Mouse (Mus musculus): ENCODE measurements around the gene Sox14. TPM values are rescaled to one million over a fixed set of nuclear protein-coding genes. Genes with fewer than 3 reads are reported as not detected.

Sox14 gene
- total RNA-seq, 2 experiments from 2014 or later, result not detected

DNA sequence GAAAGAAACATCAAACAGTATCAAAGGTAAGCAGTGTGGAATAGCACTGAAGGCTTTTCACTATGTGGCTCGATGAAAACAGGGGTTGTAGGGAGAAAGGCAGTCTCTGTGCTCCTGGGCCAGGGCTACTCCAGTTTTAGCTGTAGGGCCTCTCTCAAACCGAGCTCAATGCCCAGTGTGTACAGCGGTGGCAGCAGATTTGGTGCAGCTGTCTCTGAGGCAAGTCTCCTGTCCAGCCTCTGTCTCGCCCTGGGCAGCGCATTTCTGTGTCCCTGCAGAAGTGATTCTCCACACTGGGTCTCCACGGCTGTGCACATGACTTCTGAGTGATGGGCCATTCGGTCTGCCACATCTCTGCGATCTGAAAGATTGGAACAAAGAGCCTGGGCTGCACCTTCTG, 27.6 kb downstream of the Sox14 start:
- no peak for DNase-seq

- peak; percentile 8 for DNase-seq
Measured at GRCm38 (mm10) chr9:99846820-99847219, 29.1 kb downstream of the Sox14 start.

GRCm38 (mm10) chr9:99839367-99839766, 36.6 kb downstream of the Sox14 start:
- DNase-seq, result no peak

- no peak for DNase-seq
Measured at GRCm38 (mm10) chr9:99838877-99839276, 37.1 kb downstream of the Sox14 start.

GRCm38 (mm10) chr9:99836707-99837106, 39.3 kb downstream of the Sox14 start:
- no peak for DNase-seq

- DNase-seq, result no peak
Measured at GRCm38 (mm10) chr9:99835624-99836430, 40.1 kb downstream of the Sox14 start.

Other genes with a start within 250 kb of the Sox14 start
- gene Dzip1l, start 246.7 kb downstream of the Sox14 start, total RNA-seq (2021), result 1 to 10 TPM; 1.9 to 2.0 TPM
- not detected for gene Cldn18, start 158.9 kb downstream of the Sox14 start, total RNA-seq (2021)

Measured in gastrocnemius, postnatal 25 days (tissue).